Mouse (Mus musculus): Measurements from ENCODE around the gene 4930505A04Rik. TPM values are rescaled to one million over a fixed set of nuclear protein-coding genes. Genes with fewer than 3 reads are reported as not detected.

Gene 4930505A04Rik
- not detected in 2 replicates for polyA plus RNA-seq (2012; rRNA removed)

DNA sequence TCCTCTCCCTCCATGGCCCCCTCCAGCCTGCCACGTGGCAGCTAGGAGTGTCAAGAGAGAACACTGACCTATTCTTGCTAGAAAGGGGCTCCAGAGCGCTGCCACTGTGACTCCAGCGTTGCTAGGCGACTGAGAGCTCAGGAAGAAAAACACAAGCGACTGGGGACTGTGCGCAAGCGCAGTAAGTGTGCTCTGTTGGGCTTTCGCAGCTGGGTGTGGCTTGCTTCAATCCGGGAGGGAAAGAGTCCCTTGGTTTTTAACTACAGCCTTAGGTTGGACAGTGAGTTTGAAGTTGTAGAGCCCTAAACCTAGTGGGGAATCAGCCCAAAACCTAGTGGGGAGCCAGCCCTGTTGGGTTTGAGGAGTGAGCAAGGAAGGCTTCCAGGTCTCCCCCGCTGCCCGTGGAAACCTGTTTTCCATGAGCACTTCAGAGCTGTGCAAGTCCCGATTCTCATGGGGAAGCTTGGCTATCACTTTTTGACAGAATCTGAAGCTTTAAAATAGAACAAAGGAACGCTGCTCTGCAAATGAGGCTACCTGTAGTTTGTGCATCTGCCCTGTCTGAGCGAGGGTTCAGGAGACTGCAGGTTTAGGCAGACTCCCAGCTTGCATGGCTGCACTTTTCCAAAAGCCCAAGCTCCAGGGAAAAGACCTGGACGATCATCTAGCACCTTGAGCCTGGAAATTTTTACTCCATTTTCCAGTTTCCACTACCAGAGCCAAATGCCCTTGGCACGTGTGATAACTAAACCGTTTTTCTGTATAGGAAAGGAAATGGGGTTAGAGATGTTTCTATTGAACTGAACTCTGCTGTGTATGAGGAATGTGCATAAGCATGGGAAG is at the start of gene 4930505A04Rik:
TSS of gene 4930505A04Rik (minus strand) at position 77 of the 843 bp plus-strand sequence.

Other genes starting within 250 kb of the 4930505A04Rik start
- 9.0 and 13.8 TPM in 2 replicates for gene Sptbn1, start 203.7 kb downstream of the 4930505A04Rik start, polyA plus RNA-seq (2012; rRNA removed)
- 0.48 and 0.60 TPM in 2 replicates for gene Acyp2, start 177.8 kb upstream of the 4930505A04Rik start, polyA plus RNA-seq (2012; rRNA removed)

Measured in stomach, adult 2 months (tissue).